Mouse (Mus musculus): ENCODE results near the gene Tbl1xr1. TPM values are rescaled to one million over a fixed set of nuclear protein-coding genes. Genes with fewer than 3 reads are reported as not detected.

Tbl1xr1 gene
- polyA plus RNA-seq (2015; fragmentation: Nextera tagmentation; extraction: Ambion mirVana), result 24.0 and 28.0 TPM in 2 replicates

- Histone ChIP-seq H3K27ac (peak within 1 kb of the TSS; percentile 99), H3K9ac (peak within 1 kb of the TSS; percentile 96), H3K4me2 (replicated peaks) (peak within 1 kb of the TSS; percentile 68), H3K4me3 (peak within 1 kb of the TSS; percentile 90), H3K4me1 (peaks cover 30% of the 10 kb centered on the region), H3K27me3 (no peaks in the 10 kb centered on the region), H3K9me3 (no peaks in the 10 kb centered on the region), H3K36me3 (peaks cover 8% of the 10 kb centered on the region; the same call in 1 of the 2 replicates)
- 1% methylated on average over 28 of the region's 46 CpGs for WGBS
- peak; percentile 86 for ATAC-seq (ENCODE audit: low FRiP score, low read depth)
Observed at GRCm38 (mm10) chr3:22076561-22076935, at the start of gene Tbl1xr1. TSS of gene Tbl1xr1 (plus strand) at chr3:22076652.

DNA sequence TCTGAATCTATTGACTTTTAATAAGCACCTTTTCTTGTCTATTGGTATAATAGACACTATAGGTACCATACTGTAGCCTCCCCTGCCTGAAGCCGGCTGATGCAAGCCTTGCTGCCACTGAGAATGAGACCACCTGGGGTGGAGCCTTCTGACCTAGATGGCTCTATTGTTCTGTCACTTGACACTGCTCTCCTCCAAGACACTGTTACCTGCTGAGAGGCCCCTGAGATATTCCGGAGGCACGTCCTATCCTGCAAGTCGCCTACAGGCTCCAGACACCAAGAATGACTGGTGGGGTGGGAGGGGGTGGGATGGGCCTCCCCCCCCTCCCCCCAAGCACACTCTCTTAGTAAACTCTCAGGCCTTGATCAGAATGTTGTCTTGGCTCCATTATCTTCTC, 38.4 kb upstream of the Tbl1xr1 start:
- no peak for ATAC-seq (ENCODE audit: low FRiP score, low read depth)

DNA sequence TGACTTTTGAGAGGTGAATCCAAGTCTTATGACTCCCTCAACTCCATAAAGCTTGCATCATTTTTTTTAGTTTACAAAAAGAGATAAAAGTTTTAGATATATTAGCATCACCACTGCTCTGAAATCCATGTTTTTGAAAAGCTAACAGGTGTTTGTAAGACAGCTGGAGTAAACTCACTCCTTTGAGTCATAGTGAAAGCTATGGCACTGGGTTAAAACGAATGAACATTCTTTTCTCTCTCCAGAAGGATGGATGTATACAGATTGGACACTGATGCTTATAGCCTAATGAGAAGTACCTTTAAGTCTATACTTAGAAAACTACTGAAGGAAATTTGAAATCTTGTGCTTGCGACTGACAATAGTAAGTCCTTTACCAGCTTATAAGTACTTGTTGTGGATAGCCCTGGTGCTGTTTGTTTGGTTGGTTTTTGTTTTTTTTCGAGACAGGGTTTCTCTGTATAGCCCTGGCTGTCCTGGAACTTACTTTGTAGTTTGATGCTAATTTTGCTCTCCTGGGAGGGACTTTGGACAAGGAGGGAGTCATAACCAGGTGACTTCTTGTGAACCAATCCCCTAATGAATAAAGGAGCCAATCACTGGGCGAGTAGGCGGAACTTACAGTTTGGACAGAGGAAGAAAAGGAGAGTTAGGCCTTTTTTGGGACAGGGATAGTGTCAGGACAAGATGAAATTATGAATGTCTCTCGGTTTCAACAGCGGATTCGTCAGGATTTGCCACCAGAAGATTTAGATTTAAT, 37.2 kb upstream of the Tbl1xr1 start:
- no peak overlapping the region for H3K9ac ChIP-seq
- H3K36me3 ChIP-seq, result no peaks in the 10 kb centered on the region
- H3K27ac ChIP-seq, result no peak overlapping the region
- H3K9me3 ChIP-seq, result peaks cover 7% of the 10 kb centered on the region; the same call in 1 of the 2 replicates
- no peaks in the 10 kb centered on the region for H3K27me3 ChIP-seq
- 86% methylated on average over 8 of the region's 8 CpGs for WGBS
- ATAC-seq (ENCODE audit: low FRiP score, low read depth), result no peak
- H3K4me1 ChIP-seq, result no peaks in the 10 kb centered on the region
- H3K4me3 ChIP-seq, result no peak overlapping the region
- H3K4me2 ChIP-seq (replicated peaks), result no peak overlapping the region

More for the DNA sequence above, 38.4 kb upstream of the Tbl1xr1 start:
- H3K4me1 ChIP-seq, result no peaks in the 10 kb centered on the region
- no peaks in the 10 kb centered on the region for H3K27me3 ChIP-seq
- no peaks in the 10 kb centered on the region for H3K9me3 ChIP-seq
- H3K36me3 ChIP-seq, result no peaks in the 10 kb centered on the region
- no peak overlapping the region for H3K9ac ChIP-seq
- H3K27ac ChIP-seq, result no peak overlapping the region
- no peak overlapping the region for H3K4me2 ChIP-seq (replicated peaks)
- no peak overlapping the region for H3K4me3 ChIP-seq
- 34% methylated on average over 4 of the region's 4 CpGs for WGBS

- no peak overlapping the region for H3K4me2 ChIP-seq (replicated peaks)
- H3K36me3 ChIP-seq, result no peaks in the 10 kb centered on the region
- no peak overlapping the region for H3K27ac ChIP-seq
- no peaks in the 10 kb centered on the region for H3K27me3 ChIP-seq
- H3K4me1 ChIP-seq, result no peaks in the 10 kb centered on the region
- peaks cover 10% of the 10 kb centered on the region; the same call in 1 of the 2 replicates for H3K9me3 ChIP-seq
- no peak overlapping the region for H3K9ac ChIP-seq
- WGBS, result 81% methylated on average over 6 of the region's 6 CpGs
- no peak for ATAC-seq (ENCODE audit: low FRiP score, low read depth)
- no peak overlapping the region for H3K4me3 ChIP-seq
Observed at GRCm38 (mm10) chr3:22040627-22041026, 35.8 kb upstream of the Tbl1xr1 start.

DNA sequence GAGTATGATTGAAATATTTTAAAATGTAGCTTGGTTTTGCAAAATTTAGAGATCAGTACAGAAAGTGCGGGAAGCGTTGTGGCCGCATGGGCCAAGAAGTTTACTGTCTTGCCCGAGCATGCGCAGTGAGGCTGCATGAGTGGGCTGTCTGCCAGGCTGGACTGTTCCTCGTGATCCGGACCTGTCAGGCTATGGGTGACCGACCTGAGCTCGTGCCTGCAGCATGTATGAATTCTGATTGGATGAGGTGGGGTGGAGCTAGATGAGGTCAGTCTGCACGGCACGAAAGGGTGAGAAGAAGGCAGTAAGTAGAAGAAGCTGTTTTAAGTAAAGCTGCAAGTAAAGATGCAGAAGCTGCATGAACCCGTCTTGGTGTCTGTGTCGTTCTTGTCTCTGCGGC, 29.2 kb upstream of the Tbl1xr1 start:
- Histone ChIP-seq H3K4me3 (no peak overlapping the region), H3K27ac (no peak overlapping the region), H3K36me3 (no peaks in the 10 kb centered on the region), H3K9ac (no peak overlapping the region), H3K9me3 (peaks cover 10% of the 10 kb centered on the region; the same call in 1 of the 2 replicates), H3K27me3 (no peaks in the 10 kb centered on the region), H3K4me2 (replicated peaks) (no peak overlapping the region), H3K4me1 (no peaks in the 10 kb centered on the region)
- no peak for ATAC-seq (ENCODE audit: low FRiP score, low read depth)
- WGBS, result 87% methylated on average over 14 of the region's 14 CpGs

DNA sequence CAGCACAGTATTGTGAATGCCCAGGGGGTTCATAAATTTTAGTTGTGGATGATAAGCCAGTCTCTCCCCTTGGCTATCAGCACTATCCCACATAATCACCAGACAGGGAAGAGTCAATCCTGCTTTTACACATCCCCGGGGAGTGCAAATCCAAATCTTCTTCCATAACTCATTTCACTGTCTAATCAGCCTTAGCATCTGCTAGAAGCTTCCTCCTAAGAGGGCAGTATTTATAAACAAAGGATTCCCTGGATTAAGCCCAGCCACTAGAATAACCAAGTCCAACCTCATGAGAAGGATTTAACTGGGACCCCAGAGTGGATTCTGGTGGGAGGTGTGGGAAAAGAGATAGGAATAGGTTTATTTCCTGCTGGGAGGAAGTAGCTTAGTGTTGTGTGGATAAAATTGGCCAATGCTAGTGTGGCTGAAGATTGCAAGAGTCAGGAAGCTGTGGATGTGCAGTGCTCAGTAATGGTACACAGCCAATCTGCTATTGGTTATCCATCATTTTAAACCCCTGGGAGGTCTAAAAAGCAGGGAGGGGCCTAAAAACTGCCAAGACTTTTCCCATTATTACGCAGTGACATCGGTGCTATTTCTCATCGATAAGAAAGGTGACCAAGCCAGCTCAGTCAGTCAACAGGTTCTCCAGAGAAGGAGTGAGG, 19.7 kb upstream of the Tbl1xr1 start:
- H3K9ac ChIP-seq, result no peak overlapping the region
- no peak for ATAC-seq (ENCODE audit: low FRiP score, low read depth)
- 85% methylated on average over 4 of the region's 4 CpGs for WGBS
- no peaks in the 10 kb centered on the region for H3K9me3 ChIP-seq
- no peaks in the 10 kb centered on the region for H3K4me1 ChIP-seq
- no peaks in the 10 kb centered on the region for H3K27me3 ChIP-seq
- no peak overlapping the region for H3K4me3 ChIP-seq
- H3K27ac ChIP-seq, result no peak overlapping the region
- no peaks in the 10 kb centered on the region for H3K36me3 ChIP-seq
- H3K4me2 ChIP-seq (replicated peaks), result no peak overlapping the region

- no peak overlapping the region for H3K4me3 ChIP-seq
- H3K27ac ChIP-seq, result no peak overlapping the region
- 82% methylated on average over 7 of the region's 7 CpGs for WGBS
- H3K36me3 ChIP-seq, result no peaks in the 10 kb centered on the region
- H3K27me3 ChIP-seq, result no peaks in the 10 kb centered on the region
- no peak overlapping the region for H3K4me2 ChIP-seq (replicated peaks)
- no peak for ATAC-seq (ENCODE audit: low FRiP score, low read depth)
- no peaks in the 10 kb centered on the region for H3K4me1 ChIP-seq
- no peaks in the 10 kb centered on the region for H3K9me3 ChIP-seq
- no peak overlapping the region for H3K9ac ChIP-seq
Observed at GRCm38 (mm10) chr3:22058206-22058804, 18.1 kb upstream of the Tbl1xr1 start.

- ATAC-seq (ENCODE audit: low FRiP score, low read depth), result no peak
- no peak overlapping the region for H3K4me2 ChIP-seq (replicated peaks)
- 88% methylated on average over 4 of the region's 4 CpGs for WGBS
- H3K27ac ChIP-seq, result no peak overlapping the region
- H3K9me3 ChIP-seq, result no peaks in the 10 kb centered on the region
- H3K9ac ChIP-seq, result no peak overlapping the region
- no peaks in the 10 kb centered on the region for H3K36me3 ChIP-seq
- H3K27me3 ChIP-seq, result no peaks in the 10 kb centered on the region
- no peaks in the 10 kb centered on the region for H3K4me1 ChIP-seq
- no peak overlapping the region for H3K4me3 ChIP-seq
Observed at GRCm38 (mm10) chr3:22061163-22061562, 15.3 kb upstream of the Tbl1xr1 start.

- H3K4me3 ChIP-seq, result no peak overlapping the region
- no peak for ATAC-seq (ENCODE audit: low FRiP score, low read depth)
- H3K9me3 ChIP-seq, result no peaks in the 10 kb centered on the region
- H3K27me3 ChIP-seq, result no peaks in the 10 kb centered on the region
- no peak overlapping the region for H3K9ac ChIP-seq
- 87% methylated on average over 5 of the region's 5 CpGs for WGBS
- H3K36me3 ChIP-seq, result no peaks in the 10 kb centered on the region
- H3K4me2 ChIP-seq (replicated peaks), result no peak overlapping the region
- no peaks in the 10 kb centered on the region for H3K4me1 ChIP-seq
- H3K27ac ChIP-seq, result no peak overlapping the region
Observed at GRCm38 (mm10) chr3:22068621-22069020, 7.8 kb upstream of the Tbl1xr1 start.

DNA sequence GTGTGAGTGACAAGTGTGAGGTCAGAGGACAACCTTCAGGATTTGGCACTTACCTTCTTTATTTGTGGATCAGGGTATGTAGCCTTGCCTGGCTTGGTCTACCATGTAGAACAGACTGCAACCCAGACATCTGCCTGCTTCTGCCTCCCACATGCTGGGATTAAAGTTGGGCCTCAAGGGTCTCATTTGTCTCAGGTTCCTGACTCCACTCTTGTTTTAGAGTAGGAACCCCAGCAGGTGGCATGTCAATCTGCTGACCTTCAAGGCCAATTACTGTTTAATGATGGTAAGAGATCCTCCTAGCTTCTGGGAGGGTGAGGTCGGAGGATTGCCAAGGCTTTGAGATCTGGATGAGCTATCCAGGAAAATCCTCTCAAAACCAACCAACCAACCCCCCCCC, 2.5 kb upstream of the Tbl1xr1 start:
- Histone ChIP-seq H3K9ac (no peak overlapping the region), H3K4me1 (peaks cover 17% of the 10 kb centered on the region), H3K4me3 (no peak overlapping the region), H3K27me3 (no peaks in the 10 kb centered on the region), H3K4me2 (replicated peaks) (no peak overlapping the region), H3K27ac (no peak overlapping the region), H3K9me3 (no peaks in the 10 kb centered on the region), H3K36me3 (0 out of 2 replicates have a peak, but pooled peaks cover 2% of the 10 kb centered on the region)
- no peak for ATAC-seq (ENCODE audit: low FRiP score, low read depth)
- WGBS, result 63% methylated on average over 1 of the region's 1 CpGs

DNA sequence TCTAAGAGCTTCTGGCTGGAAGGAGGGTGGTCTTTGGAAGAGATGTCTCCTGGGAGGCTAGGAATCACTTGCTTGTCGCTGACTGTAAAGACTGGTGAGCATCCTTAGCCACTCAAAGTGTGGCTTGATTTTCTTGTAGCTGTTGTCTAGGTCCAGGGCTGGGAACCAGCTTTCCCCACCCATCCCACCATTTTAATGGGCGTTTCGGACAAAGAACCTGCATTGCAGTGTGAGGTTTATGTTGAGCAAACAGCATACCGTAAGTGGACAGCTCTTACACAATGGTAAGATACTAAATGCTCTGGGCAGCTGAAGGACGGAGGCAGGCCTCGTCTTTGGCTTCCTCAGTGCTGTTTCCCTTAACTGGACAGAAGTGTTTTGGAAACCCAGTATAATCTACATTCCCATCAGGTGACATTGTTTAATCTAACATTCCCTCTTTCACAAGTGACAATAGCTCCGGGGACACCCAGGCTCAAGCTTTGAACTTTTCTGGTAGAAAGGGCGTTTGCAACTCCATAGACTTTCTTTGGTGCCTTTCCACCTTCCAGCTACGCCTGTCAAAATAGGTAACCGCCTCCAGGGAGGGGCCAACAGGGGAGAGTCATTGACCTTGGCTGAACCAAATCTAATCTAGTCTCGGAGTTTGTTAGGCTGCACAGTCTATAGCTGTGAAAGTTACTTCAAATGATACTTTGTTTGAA, 1.7 kb upstream of the Tbl1xr1 start:
- no peak for ATAC-seq (ENCODE audit: low FRiP score, low read depth)
- 39% methylated on average over 11 of the region's 11 CpGs for WGBS
- Histone ChIP-seq H3K36me3 (peaks cover 8% of the 10 kb centered on the region; the same call in 1 of the 2 replicates), H3K9ac (0 out of 2 replicates have a peak overlapping the region, but pooled peaks have one; percentile 87), H3K9me3 (no peaks in the 10 kb centered on the region), H3K4me1 (peaks cover 26% of the 10 kb centered on the region), H3K27me3 (no peaks in the 10 kb centered on the region), H3K4me3 (peak overlapping the region; percentile 90), H3K4me2 (replicated peaks) (peak overlapping the region; percentile 68), H3K27ac (no peak overlapping the region)

DNA sequence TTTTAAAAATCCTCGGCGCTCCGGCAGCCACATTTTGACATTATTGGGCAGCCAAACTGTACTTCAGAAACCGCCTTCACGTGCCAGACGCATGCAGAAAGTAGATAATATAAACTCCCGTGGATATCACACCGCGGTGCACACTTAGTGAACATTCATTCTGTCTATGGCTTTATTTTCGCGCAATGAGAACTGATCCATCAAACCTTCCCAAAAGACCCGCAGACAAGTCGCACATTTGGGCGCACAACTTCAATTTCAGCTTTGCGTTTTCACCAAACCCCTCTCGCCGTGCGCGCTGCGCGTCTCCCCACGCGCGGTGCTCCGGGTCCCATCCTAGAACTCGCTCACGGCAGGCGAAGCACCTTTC, 950 bp upstream of the Tbl1xr1 start:
- no peak for ATAC-seq (ENCODE audit: low FRiP score, low read depth)
- peaks cover 8% of the 10 kb centered on the region; the same call in 1 of the 2 replicates for H3K36me3 ChIP-seq
- peaks cover 26% of the 10 kb centered on the region for H3K4me1 ChIP-seq
- peak overlapping the region; percentile 90 for H3K4me3 ChIP-seq
- H3K9ac ChIP-seq, result peak overlapping the region; percentile 87
- H3K27me3 ChIP-seq, result no peaks in the 10 kb centered on the region
- peak overlapping the region; percentile 68 for H3K4me2 ChIP-seq (replicated peaks)
- 0% methylated on average over 28 of the region's 28 CpGs for WGBS
- no peaks in the 10 kb centered on the region for H3K9me3 ChIP-seq
- H3K27ac ChIP-seq, result peak overlapping the region; percentile 90

Measured in limb, embryonic 13.5 days (tissue).